Mouse (Mus musculus) CD4-positive, CD25-positive, alpha-beta regulatory T cell, adult 4 months (primary cell): ENCODE results near the gene Lhx5. TPM values are rescaled to one million over a fixed set of nuclear protein-coding genes. Genes with fewer than 3 reads are reported as not detected.

Experiments used
- ATAC-seq: one replicate; pipeline ENCODE4 v1.8.0; 2017
- polyA plus RNA-seq, 2 experiments: library from polyadenylated mRNA; unstranded; fragments of 100-300 nt; shearing (Covaris generic); gene quantifications; one replicate each; pipeline ENCODE4 v1.2.1; 2017

Gene Lhx5
- polyA plus RNA-seq: not detected

DNA sequence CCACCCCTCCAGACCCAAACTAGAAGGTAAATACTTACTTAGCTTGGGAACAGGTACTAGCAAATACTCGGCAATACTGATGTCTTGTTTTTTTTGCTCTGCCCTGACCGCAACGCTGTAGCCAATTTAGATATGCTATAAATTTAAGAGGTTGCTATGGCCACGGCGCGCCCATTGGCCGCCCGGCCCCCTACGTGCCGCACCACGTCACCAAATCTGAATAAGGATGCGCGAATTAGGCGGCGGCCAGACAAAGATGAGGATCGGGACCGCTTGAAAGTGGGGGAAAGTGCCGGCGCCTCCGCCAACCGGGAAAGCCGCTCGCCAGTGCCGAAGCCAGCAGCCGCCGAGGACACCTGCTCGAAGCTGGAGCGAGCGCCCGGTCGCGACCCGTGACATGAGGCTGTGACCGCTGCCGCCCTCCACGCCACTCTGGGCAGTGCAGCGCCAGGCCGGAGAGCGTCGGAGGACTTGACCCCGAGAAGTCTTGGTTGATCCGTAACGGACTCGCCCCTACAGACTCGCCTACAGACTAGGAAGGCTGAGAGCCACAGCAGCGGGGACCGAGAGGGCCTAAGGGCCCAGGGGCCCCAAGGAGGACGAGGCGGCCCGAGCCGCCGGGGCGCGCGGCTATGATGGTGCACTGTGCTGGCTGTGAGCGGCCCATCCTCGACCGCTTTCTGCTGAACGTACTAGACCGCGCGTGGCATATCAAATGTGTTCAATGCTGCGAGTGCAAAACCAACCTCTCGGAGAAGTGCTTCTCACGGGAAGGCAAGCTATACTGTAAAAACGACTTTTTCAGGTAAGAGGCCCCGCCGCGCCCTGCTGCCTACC lies at the start of gene Lhx5:
Lhx5 (plus strand) TSS at position 51 of the 837 bp plus-strand sequence.
- no peak for ATAC-seq

DNA sequence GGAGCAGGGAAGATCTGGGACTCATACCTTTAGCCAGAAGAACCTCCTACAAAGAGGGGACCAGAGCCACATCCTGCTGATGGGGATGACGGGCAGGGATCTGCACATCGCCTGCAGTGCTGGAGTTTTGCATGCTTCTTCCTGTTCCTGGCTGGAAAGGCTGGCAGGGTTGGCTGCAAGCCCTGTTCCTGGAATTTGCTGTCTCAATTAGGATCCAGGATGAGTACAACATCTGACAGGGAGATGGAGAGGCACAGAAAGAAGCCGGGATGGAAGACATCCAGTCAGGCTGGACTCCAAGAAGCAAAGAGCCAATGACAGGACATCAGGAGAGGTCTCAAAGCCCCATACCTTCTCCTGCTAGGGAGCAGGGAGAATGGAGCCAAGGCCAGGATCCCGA lies 45.1 kb upstream of the Lhx5 start:
- no peak for ATAC-seq

DNA sequence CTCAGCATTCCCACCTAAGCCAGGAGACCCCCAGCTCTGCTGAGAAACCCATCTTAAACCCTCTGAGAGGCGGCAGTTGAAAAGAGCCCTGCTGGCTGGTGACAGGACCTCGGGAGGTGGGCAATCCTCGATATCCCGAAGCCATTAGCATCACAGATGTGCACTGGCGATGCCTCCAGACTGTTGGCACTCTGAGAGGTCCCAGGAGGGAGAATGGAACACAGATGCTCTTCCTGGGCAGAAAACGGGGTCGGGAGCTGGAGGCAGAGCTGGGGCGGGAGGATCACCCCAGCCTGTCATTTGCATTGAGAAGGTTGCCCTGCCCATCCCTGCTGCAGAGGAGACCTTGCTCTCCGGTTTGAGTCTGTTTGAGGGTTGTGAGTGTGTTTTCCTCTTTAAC lies 42.7 kb upstream of the Lhx5 start:
- ATAC-seq: no peak

DNA sequence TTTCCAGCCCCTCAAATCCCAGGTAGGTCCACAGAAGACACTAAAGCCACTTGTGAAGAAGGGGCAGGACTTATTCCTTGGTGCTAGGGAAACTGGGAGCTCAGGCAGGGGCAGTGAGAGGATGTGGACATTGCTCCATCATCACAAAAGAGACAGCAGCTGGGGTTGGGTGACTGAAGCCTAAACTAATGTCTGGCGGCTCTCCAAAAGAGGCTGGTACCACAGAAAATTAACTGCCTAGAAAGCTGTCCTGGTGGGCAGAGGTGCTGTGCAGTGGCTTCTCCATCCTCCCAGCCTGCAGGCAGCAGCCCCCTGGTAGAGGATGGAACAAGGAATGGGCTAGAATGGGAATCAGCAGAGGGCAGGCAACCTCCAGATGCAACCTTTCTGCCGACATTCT lies 41.5 kb upstream of the Lhx5 start:
- ATAC-seq: no peak

DNA sequence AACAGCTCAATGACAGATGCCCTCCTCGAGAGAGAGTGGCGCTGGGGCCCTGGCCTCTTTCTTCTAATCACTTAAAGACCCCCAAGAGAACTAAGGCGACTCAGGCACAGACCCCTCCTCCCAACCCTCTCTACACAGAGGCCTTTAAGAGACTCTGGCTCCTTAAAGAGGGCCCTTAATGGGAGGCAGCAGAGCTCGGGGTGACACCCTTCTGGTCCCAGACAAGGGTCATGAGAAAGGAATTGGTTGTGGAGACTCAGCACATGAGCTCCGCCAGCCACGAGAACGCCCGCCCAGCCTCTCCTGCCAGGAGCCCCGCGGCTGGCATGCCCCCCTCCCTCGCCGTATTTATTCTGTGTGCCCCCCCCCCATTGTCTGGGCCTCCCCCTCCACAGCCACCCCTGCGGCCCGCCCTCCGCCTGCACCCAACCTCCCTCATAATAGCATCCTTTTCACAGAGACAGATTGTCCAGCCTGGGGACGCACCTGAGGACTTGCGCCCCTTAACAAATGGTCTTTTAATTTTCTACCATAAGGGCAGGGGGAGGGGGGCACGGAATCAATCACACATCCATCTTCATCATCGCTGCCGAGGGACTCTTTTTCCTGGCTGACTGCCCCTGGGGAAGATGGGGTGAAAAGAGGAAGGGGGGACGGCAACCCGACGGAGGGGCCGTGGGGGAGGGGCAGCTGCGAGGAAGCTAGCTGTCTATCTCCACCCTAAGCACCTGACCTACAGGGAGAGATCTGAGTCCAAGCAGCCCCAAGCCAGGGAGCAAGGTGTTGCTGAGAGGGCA lies 37.4 kb upstream of the Lhx5 start:
- ATAC-seq: no peak

DNA sequence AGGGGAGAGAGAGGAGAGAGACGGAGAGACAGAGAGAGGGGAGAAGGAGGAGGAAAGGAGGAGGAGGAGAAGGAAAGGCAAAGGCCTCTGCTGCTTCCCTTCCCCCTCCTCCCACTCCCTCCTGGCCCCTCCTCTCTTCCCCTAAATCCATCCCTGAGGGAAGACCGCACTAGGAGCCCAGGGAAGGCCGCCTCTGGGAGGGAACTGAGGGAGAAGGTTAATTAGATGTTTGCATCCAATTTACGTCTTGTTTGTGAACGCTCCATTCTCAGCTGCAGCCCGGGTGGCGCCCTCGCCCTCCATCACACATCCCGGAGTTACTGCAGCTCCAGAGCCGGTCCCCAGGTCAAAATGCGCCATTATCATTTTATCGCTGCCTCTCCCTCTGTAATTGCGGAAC lies 33.5 kb upstream of the Lhx5 start:
- ATAC-seq: no peak

DNA sequence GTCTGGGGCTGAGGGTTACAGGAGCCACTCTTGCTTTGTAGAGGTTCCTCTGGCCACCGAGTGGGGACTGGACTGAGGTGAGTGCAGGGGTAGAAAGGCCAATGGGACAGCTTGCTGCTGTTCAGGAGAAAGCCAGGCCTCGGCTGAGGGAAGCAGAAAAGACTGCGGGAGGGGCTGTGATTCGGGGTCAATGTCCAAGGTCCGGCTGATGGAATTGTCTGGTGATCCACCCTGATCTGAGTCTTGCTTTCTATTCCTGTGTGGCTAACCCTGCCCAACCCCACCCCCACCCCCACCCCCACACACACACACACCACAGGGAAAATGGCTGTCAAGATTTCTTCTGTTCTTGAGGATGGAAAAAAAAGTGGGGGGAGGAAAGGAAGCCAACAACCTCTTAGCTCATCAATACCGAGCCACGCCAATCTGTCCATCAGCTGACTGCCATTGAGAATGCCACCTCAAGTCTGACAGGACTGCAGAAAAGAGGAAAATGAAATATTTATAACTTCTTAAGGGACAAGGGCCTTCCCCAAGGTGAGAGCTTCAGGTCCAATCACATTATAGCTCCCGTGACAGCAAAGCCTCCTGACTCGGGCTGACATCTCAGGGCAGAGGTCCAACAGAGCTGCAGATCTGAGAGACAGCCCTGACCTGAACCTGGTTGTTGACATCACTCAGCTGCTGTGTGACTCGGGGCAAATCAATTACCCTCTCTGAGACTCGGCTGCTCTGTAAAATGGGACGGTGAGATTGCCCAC lies 26.5 kb upstream of the Lhx5 start:
- no peak for ATAC-seq

DNA sequence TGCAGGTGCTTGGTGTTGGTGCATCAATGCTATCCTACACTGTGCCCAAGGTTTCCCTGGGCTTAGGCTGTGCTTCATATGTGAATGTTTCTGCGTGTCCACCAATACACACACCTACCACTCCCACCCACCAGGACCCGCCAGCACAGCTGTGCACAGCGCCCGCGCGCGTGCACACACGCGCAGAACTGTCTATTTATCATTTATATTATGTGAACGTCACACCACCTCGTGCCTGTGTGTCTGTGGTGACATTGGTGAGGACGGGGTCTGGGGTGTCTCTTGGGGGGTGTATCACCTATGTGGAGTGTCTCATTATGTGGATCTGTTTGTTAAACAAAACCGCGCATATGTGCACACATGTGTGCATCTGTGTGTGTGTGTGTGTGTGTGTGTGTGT lies 22.6 kb upstream of the Lhx5 start:
- no peak for ATAC-seq

DNA sequence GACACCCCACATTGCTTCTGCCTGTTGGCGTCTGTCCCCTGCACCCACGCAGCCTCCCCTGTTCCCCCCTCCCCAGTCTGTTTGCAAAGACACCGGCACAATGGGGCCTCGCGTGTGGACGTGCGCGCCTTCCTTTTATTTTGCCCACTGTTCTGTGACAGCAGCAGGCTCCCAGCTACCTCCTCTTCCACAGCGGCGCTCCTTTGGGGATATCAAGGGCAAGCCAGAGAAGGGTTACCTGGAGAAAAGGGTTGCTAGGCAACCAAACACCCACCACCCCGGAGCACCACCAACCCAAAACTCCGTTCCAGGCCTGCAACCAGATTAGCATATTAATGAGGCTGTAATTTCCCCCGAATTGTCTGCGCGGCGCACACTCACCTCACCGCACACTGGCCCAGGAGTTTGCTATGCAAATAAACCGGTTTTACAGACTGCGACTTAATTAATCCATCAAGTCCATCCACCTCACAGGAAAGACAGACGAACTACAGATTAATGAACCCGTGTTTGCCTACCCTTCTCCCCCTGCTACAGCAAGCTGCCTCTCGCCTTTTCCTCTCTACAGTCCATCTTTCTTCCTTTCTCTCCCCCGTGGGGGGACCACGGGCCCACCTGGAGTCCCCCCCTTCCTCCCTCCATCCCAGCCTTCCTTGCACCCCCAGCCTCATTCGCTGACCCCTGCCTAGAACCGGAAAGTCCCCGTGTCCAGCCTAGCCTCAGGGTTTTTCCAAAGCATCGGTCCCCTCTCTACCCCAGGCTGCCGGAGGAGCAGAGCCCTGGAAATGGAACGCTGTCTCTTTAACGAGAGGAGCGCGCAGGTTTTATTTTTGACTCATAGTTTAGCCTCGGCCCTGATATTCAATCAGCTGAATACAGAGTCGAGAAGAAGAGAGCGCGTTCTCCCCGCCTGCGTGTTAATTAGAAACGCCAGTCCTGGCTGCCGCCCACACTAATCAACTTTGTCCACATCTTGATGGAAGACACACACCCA lies 21.8 kb upstream of the Lhx5 start:
- ATAC-seq: no peak

DNA sequence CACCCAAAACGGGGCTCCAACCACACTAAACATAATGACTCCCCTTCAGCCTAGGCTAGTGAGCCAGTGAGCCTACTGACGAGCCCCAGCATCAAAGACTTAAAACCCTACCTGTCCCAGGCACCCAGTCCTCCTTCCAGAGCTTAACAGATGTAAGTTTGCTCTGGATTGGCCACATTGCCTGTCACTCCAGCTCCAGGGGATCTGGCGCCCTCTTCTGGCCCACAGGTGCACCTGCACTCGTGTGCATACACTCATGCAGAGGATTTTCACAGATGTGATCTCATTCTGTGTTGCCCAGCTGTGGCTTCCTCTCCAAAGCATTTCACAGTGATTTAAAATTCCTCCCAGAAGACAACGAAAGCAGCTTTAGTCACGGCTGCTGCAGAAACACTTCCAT lies 18.1 kb upstream of the Lhx5 start:
- no peak for ATAC-seq

DNA sequence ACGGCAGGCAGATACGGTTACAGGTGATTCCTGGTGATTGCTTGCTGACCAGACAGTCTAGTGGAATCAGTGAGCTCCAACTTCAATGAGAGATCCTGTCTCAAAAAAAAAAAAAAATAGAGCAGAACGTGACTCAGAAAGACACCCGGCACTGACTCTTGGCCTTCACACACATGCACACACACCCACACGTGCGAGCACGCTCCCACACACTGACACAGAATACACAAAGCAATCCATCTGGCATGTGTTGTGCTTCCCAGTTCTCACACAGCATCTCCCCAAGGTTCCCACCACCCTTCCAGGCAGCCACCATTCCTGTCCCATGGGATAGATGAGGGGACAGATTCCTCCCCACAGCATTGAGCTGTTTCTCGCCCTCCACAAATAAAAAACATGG lies 11.4 kb upstream of the Lhx5 start:
- no peak for ATAC-seq

DNA sequence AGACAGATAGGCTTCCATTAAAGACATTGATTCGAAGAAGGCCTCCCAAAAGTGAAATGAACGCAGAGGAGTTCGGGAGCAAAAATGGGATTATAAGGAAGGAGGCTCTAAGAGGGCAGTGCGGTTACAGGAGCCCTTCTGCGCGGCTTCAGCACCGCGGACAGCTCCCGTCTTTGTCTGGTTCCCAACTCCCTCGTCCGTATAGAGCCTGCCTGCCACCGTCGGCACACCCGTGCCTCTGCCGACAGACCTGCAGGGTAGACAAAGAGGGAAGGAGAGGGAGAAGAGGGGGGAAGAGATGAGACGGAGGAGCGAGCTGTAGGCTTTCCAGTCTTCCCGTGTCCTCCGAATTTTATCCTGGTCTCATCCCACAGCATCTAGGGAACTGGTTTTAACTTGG lies 7.5 kb upstream of the Lhx5 start:
- no peak for ATAC-seq

DNA sequence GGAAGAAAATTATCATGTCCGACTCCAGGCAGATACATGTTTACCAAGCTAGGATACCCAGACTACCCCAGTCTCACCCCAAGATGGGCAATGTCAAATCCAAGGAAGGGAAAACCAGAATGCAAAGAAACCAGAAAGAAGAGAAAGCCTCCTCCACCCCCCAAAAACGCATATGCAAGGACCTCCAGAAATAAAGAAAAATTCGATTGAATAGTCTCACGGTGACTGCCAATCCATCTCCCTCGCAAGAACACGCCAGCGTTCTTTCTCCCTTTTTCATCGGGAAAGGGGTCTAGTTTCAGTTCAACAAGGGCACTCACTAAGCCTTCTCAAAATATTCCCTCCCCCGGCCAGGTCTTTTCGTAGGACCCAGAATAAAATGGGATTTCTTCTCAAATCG lies 6.8 kb upstream of the Lhx5 start:
- ATAC-seq: no peak

DNA sequence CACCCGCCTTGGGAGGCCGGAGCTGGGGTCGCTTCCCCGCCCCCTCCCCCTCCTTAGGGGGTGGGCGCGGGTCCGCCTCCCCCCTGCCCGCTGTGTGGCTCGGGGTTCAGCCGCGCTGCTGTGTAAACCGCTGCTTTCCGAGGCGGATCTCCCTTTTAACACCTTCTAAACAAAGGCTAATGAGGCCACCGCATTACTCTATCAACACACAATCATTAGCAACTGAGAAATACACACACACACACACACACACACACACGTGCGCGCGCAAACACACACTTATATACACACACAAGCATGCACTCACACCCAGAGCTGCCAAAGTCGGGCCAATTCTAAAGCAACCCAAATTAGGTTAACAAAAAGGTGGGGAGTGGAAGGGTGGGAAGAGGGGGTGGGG lies 5.8 kb upstream of the Lhx5 start:
- ATAC-seq: no peak

DNA sequence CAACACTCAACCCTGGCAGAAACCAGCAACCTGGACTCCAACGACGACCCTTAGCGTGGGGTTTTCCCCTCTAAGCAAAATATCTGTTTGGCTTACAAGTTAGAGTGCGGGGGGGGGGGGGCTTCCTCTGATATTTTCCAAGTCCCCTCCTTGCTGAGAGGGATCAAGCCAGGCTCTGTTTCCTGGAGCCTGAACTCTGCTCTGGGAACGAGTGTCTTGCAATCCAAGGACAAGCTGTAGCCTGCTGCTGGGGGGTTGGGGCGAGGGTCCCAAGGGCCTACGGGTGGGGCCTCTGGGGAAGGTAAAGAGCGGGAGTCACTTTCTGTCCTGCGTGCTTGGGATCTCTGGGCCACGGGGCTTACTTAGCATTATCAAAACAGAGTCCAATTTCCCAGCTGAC lies 4.9 kb upstream of the Lhx5 start:
- no peak for ATAC-seq

DNA sequence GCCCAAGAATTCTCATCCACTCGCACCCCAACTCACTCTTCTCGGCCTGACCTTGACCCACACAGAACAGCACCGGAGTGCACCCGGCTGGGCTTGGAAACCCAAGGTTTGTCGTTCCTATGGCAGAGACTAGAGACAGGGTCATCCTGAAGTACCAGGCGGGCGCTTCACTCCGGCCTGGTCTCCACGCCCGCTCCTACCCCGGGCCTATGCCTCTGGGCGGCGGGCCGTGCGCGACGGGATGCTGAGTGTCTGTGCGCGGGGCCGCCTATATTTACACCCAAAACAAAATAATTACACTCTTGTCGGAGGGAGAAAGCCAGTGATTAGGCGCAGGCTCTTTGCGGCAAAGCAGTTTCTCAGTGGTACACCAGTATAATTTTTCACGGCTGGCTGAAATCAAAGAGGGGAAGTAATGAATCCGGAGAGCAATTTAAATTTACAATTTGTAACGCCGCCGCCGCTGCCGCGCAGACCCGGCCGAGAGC lies 4.0 kb upstream of the Lhx5 start:
- ATAC-seq: no peak

DNA sequence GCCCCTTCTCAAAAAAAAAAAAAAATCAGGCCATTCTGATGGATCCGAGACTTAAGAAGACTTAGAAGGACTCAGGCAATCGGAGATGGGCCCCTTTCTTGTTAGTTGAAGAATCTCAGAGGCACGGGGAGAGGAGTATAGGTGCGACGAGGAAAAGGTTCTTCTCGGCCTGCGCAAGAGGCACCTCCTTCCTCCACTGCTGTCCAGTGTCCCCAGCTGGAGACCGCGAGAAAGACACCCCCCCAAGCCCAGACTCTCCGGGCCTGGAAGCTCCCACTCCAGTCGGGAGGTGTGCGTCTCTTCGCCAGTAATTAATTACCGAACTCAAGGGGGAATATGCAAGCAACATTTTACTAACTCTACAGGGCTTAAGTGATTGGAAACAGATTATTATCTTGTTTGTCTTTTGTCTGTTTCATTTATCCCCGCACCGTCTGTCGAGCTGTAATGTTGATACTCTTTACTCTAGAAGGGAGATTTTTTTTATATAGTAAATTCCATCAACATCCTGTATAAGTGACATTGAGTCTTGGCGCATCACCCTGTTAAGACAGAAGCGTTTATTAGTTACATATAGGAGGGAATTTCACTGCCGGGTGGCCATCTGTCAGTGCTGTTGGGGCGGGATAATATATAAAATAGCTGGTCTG lies 3.2 kb upstream of the Lhx5 start:
- ATAC-seq: no peak

DNA sequence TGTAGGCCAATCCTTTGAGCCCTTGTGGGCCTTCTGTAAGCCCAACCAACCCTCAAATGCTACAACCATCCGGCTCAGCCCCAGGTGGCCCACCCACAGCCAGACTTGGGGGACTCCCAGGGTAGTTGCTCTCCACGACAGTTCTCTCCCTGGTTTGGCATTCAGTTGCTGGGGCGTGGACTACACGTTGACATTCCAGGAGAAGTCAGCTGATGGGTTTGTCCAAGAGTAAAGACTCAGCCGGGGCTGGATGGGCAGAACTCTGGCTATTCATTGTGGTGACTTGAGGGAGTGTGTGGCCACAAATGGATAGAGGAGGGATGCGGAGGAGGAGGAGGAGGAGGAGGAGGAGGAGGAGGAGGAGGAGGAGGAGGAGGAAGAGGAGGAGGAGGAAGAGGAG lies 2.5 kb upstream of the Lhx5 start:
- ATAC-seq: no peak

DNA sequence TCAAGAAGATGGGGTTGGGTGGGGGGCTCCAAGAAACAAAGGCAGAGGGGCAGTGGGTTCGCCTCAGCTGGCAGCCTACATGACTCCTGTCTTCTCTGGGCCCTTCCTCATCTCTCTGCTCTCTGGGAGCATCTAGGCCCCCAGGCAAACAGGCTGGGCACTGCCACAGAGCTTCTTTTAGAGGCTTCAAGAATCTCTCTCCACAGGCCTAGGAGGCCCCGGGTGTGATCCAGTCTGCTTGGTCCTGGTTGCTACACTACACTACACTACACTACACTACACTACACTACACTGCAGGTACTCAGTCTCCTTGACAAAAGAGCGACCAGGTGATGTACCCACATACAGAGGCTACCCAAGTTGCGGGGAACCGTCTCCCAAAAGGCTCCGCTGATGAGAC lies 1.8 kb upstream of the Lhx5 start:
- no peak for ATAC-seq

DNA sequence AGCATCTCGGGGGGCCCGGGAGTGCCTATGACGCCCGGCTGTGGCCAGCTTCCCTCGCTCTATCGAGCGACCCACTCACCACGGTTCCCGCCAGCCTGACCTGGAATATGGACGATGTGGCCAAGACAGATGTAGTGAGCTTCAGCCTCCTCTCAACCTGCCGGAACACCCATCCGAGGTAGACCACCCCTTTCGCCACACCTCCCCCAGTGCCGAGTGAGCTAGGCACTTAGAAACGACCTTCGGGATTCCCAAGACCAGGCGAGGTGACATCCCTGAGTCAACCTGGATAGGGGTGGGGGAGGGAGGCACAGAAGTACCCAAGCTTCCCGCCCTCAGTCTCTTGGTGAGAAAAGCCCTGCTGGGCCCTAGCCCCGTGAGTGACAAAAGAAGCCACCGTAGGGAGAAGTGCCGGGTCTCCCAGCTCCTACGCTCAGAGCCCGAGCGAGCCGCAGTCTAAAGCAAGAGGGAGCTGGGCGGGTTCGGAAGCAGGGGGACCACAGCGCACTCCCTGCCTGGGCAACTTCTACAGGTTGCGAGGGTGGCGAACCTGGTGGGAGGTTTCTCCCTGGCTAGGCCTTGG lies 407 bp upstream of the Lhx5 start:
- ATAC-seq: no peak

DNA sequence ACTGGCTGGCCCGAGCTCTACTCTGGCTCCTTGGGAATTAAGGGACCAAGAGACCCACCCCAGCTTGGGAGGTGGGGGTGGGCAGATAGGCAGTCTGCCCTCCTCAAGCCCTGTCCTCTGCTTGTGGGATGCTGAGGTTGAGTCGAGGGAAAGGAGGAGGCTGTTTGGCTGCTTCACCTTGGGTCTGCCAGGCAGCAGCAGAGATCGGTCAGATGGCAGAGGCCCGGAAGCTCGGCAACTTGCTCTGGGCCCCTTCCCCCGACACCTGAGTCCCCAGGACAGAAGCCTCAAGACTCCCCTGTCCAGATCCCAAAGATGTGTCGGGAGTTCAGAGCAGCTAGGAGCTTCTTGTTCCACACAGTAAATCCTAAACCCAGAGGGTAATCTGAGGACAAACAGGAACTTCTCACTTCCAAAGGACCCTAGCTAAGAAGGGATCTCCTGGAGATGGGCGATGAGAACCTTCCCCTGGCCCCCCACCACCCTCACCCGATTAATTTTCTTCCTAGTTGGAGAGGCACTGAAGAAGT lies 1.1 kb downstream of the Lhx5 start:
- no peak for ATAC-seq
